Mouse (Mus musculus) limb, embryonic 15.5 days (tissue): ENCODE data around the gene Abcb9. TPM values are rescaled to one million over a fixed set of nuclear protein-coding genes. Genes with fewer than 3 reads are reported as not detected.
A peak's percentile ranks its signal among the peaks of the same experiment; 100 is the strongest.

Source experiments
- ATAC-seq: fragments of 200-750 bp; cut with Nextera tagmentation; 2 replicates; pipeline ENCODE4 v1.8.0; 2017; ENCODE audit warnings: low read depth, moderate TSS enrichment; ENCODE audit not compliant: insufficient number of reproducible peaks, low FRiP score, low TSS enrichment
- H3K27ac ChIP-seq: fragments of 300-500 bp; sonication (generic); 2 replicates; pipeline ENCODE4 v1.5.1; 2015; ENCODE audit warnings: moderate library complexity, mild to moderate bottlenecking, inconsistent platforms
- H3K27me3 ChIP-seq: fragments of 300-500 bp; sonication (generic); 2 replicates; pipeline ENCODE4 v1.6.1; 2015; ENCODE audit warnings: inconsistent platforms
- H3K36me3 ChIP-seq: fragments of 300-500 bp; sonication (generic); 2 replicates; pipeline ENCODE4 v1.6.1; 2015; ENCODE audit warnings: inconsistent platforms
- H3K4me1 ChIP-seq: fragments of 300-500 bp; sonication (generic); 2 replicates; pipeline ENCODE4 v1.6.1; 2015; ENCODE audit warnings: inconsistent platforms
- H3K4me2 ChIP-seq: fragments of 300-500 bp; sonication (generic); 2 replicates; pipeline ENCODE4 v1.6.1; 2015; ENCODE audit warnings: mild to moderate bottlenecking, inconsistent platforms
- H3K4me3 ChIP-seq: fragments of 300-500 bp; sonication (generic); 2 replicates; pipeline ENCODE4 v1.5.1; 2015; ENCODE audit warnings: mild to moderate bottlenecking, inconsistent platforms
- H3K9ac ChIP-seq: fragments of 300-500 bp; sonication (generic); 2 replicates; pipeline ENCODE4 v1.6.1; 2015; ENCODE audit warnings: inconsistent platforms
- H3K9me3 ChIP-seq: fragments of 300-500 bp; sonication (generic); 2 replicates; pipeline ENCODE4 v1.6.1; 2016; ENCODE audit warnings: inconsistent platforms
- WGBS: fragments of 180-500 bp; shearing (Covaris S2); methylation state at CpG from one replicate; pipeline ENCODE4 v1.1.7; 2015; 5-methylcytosine and 5-hydroxymethylcytosine counted together
- polyA plus RNA-seq: library from polyadenylated mRNA; unstranded; fragments of >200 nt; fragmentation: Nextera tagmentation; extraction: Ambion mirVana; gene quantifications from 2 replicates; pipeline ENCODE4 v1.2.1, GENCODE M21; 2015

Abcb9 gene
- polyA plus RNA-seq, 1 experiment from 2014 or later = 3.1 TPM

GRCm38 (mm10) chr5:124036341-124036740 is 59.3 kb downstream of the Abcb9 start:
- Histone ChIP-seq H3K27me3 (no peaks in the 10 kb centered on the region), H3K9me3 (no peaks in the 10 kb centered on the region), H3K27ac (no peak overlapping the region), H3K9ac (no peak overlapping the region), H3K4me3 (no peak overlapping the region), H3K36me3 (no peaks in the 10 kb centered on the region), H3K4me2 (no peak overlapping the region), H3K4me1 (0 out of 2 replicates have a peak, but pooled peaks cover 4% of the 10 kb centered on the region)
- ATAC-seq = no peak
- 49% methylated on average over 6 of the region's 6 CpGs for WGBS

- peaks cover 8% of the 10 kb centered on the region; the same call in 1 of the 2 replicates for H3K4me1 ChIP-seq
- no peaks in the 10 kb centered on the region for H3K36me3 ChIP-seq
- no peak overlapping the region for H3K27ac ChIP-seq
- 67% methylated on average over 8 of the region's 8 CpGs for WGBS
- no peak overlapping the region for H3K4me3 ChIP-seq
- no peak overlapping the region for H3K9ac ChIP-seq
- H3K4me2 ChIP-seq = no peak overlapping the region
- no peaks in the 10 kb centered on the region for H3K27me3 ChIP-seq
- no peaks in the 10 kb centered on the region for H3K9me3 ChIP-seq
- no peak for ATAC-seq
Measured at GRCm38 (mm10) chr5:124035806-124036205, 59.8 kb downstream of the Abcb9 start.

DNA sequence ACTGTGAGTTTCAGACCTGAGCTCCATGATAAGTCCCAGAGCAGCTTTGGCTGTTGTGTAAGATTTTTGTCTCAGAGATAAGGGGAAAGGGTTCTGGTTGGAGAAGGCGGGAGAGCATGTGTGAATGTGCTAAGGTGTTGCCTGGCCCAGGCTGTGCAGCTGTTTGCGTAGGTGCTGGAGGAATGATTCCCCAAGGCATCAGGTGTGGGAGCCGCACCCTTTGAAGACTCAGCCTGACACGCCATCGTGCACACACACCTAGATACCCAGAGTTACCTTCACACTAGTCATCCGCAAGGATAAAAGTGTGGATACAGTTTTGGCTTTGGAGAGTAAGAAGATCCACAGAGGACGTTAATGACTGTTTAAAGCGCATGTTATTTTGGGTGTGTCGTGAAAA is 60.2 kb downstream of the Abcb9 start:
- Histone ChIP-seq H3K4me2 (no peak overlapping the region), H3K4me1 (peaks cover 12% of the 10 kb centered on the region), H3K27me3 (no peaks in the 10 kb centered on the region), H3K4me3 (no peak overlapping the region), H3K36me3 (no peaks in the 10 kb centered on the region), H3K9ac (no peak overlapping the region), H3K9me3 (no peaks in the 10 kb centered on the region), H3K27ac (no peak overlapping the region)
- no peak for ATAC-seq
- WGBS = 67% methylated on average over 9 of the region's 9 CpGs

GRCm38 (mm10) chr5:124034471-124034870 is 61.1 kb downstream of the Abcb9 start:
- H3K27ac ChIP-seq = no peak overlapping the region
- no peaks in the 10 kb centered on the region for H3K27me3 ChIP-seq
- H3K4me3 ChIP-seq = no peak overlapping the region
- H3K9ac ChIP-seq = no peak overlapping the region
- H3K4me2 ChIP-seq = no peak overlapping the region
- no peaks in the 10 kb centered on the region for H3K36me3 ChIP-seq
- peaks cover 22% of the 10 kb centered on the region for H3K4me1 ChIP-seq
- ATAC-seq = no peak
- WGBS = 69% methylated on average over 11 of the region's 11 CpGs
- H3K9me3 ChIP-seq = no peaks in the 10 kb centered on the region

DNA sequence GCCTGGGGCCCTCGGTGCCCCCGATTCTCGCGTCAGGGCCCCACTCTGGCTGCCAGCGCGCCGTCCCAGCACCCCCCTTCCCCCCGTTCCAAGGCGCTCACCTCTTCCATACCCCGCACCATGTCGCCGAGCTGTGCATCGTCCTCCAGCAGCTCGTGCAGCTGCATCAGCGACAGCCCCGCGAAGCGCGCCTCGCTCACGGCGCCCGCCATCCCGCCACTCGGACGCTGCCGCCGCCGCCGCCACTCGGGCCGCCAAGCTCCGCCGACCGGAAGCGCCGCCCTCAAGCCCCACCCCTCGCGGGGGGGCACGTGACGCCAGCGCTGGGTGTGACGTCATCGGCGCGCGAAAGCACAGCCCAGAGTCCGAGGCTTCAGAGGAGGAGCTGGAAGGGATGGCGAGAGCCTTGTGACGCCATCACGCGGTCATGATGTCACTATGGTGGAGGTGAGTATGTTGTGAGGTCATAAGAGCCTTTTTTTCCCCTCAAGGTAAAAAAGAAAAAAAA is 63.5 kb downstream of the Abcb9 start, which contains the start of gene Vps37b:
Gene Vps37b, minus strand, starts transcription at position 270 of the 508 bp plus-strand sequence.
- peak within 1 kb of the TSS; percentile 95 for H3K27ac ChIP-seq
- peak within 1 kb of the TSS; percentile 91 for H3K9ac ChIP-seq
- H3K4me1 ChIP-seq = peaks cover 37% of the 10 kb centered on the region
- no peaks in the 10 kb centered on the region for H3K27me3 ChIP-seq
- no peaks in the 10 kb centered on the region for H3K9me3 ChIP-seq
- under 1% methylated on average over 52 of the region's 52 CpGs for WGBS
- H3K4me2 ChIP-seq = peak within 1 kb of the TSS; percentile 75
- peak within 1 kb of the TSS; percentile 83 for H3K4me3 ChIP-seq
- H3K36me3 ChIP-seq = no peaks in the 10 kb centered on the region
- peak; percentile 77 for ATAC-seq

DNA sequence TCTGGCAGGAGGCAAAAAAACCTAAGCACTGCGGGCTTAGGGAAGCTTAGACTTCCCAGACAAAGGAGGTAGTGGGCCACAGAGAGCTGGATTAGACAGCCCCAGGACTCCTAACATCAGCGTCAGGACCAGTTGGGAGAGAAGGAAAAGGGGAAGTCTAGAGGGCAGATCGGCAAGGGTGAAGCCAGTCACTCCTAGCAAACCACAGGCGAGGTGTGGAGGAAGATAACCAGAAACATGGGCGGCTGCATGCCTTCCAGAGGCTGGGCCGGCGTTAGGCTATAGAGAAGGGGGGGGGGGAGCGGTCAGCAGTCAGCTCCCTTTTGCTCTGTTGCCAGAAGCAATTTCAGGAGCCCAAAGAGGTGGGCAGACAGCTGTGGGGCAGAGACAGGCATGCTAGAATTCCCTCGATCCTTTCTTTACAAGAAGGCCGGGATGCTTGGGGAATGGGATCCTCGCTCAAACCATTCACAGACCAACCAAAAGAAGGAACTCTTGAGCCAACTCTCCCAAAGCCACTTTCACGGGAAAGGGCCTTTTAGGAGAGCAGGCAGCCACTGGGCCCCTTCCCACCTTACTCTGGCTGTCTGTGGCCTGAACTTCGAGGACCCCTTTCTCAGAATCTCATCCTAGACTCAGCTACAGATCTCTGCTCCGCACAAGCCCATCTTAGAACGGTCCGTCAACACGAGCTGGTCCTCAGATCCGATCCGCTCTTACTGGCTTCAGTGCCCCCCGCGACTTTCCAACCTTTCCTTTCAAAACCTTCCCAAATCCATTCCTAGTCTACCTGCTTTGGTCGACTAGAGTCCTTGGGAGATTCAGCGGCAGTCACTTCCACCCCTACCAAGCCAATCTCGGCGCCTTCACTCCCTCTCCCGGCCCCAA is 64.3 kb downstream of the Abcb9 start:
- Histone ChIP-seq H3K27me3 (no peaks in the 10 kb centered on the region), H3K9me3 (no peaks in the 10 kb centered on the region), H3K4me2 (peak overlapping the region; percentile 75), H3K36me3 (no peaks in the 10 kb centered on the region), H3K9ac (peak overlapping the region; percentile 91), H3K4me1 (peaks cover 42% of the 10 kb centered on the region), H3K27ac (peak overlapping the region; percentile 95), H3K4me3 (peak overlapping the region; percentile 83)
- WGBS = 1% methylated on average over 25 of the region's 26 CpGs
- no peak for ATAC-seq

- Histone ChIP-seq H3K27ac (peak overlapping the region; percentile 95), H3K9ac (peak overlapping the region; percentile 91), H3K36me3 (no peaks in the 10 kb centered on the region), H3K4me3 (peak overlapping the region; percentile 83), H3K4me1 (peaks cover 48% of the 10 kb centered on the region), H3K27me3 (no peaks in the 10 kb centered on the region), H3K4me2 (peak overlapping the region; percentile 75), H3K9me3 (no peaks in the 10 kb centered on the region)
- whole genome bisulfite sequencing = 36% methylated on average over 12 of the region's 12 CpGs
- no peak for ATAC-seq
Measured at GRCm38 (mm10) chr5:124030386-124031067, 65.1 kb downstream of the Abcb9 start.

- WGBS = 77% methylated on average over 19 of the region's 19 CpGs
- H3K27ac ChIP-seq = no peak overlapping the region
- H3K27me3 ChIP-seq = no peaks in the 10 kb centered on the region
- peaks cover 56% of the 10 kb centered on the region for H3K4me1 ChIP-seq
- no peak overlapping the region for H3K9ac ChIP-seq
- no peak for ATAC-seq
- H3K4me2 ChIP-seq = no peak overlapping the region
- no peaks in the 10 kb centered on the region for H3K9me3 ChIP-seq
- 0 out of 2 replicates have a peak overlapping the region, but pooled peaks have one; percentile 83 for H3K4me3 ChIP-seq
- H3K36me3 ChIP-seq = no peaks in the 10 kb centered on the region
Measured at GRCm38 (mm10) chr5:124029220-124030035, 66.2 kb downstream of the Abcb9 start.

- H3K9me3 ChIP-seq = no peaks in the 10 kb centered on the region
- no peak for ATAC-seq
- peak overlapping the region; percentile 17; the same call in 1 of the 2 replicates for H3K27ac ChIP-seq
- no peaks in the 10 kb centered on the region for H3K27me3 ChIP-seq
- H3K4me3 ChIP-seq = no peak overlapping the region
- no peak overlapping the region for H3K4me2 ChIP-seq
- 51% methylated on average over 7 of the region's 7 CpGs for WGBS
- no peaks in the 10 kb centered on the region for H3K36me3 ChIP-seq
- 0 out of 2 replicates have a peak overlapping the region, but pooled peaks have one; percentile 10 for H3K9ac ChIP-seq
- H3K4me1 ChIP-seq = peaks cover 61% of the 10 kb centered on the region
Measured at GRCm38 (mm10) chr5:124028680-124029079, 66.9 kb downstream of the Abcb9 start.

DNA sequence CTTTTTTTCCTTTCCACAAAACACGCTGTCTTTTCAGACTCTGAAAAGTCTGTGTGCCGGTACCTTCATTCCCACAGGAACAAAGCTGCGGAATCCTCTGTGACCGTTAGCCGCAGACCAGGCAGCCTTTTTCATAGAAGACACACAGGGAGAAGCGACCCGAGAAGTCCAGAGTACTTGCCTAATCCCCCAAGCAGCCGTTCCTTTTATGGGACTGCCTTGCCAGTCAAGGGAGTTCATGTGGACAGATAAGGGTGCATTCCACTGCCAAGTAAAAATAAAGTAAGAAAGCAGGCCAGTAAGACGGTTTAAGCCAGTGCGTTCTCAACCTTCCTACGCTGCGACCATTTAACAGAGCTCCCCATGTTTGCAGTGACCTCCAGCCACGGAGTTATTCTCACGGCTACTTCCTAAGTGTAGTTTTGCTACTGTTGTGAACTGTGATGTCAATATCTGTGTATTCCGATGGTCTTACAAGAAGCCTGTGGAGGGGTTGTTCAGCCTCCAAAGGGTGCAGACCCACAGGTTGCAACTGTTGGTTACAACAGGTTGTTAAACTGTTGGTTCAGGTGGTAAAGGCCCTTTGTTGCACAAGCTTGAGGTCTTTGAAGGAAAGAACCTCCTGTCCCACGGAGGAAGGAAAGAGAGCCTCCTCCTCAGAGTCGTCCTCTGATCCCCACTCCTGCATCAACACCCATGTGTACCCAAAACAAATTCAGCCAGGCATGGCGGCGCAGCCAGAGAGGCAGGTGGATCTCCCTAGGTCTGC is 67.7 kb downstream of the Abcb9 start:
- Histone ChIP-seq H3K4me3 (no peak overlapping the region), H3K27ac (peak overlapping the region; percentile 17; the same call in 1 of the 2 replicates), H3K27me3 (no peaks in the 10 kb centered on the region), H3K9me3 (no peaks in the 10 kb centered on the region), H3K4me1 (peaks cover 66% of the 10 kb centered on the region), H3K9ac (0 out of 2 replicates have a peak overlapping the region, but pooled peaks have one; percentile 10), H3K4me2 (no peak overlapping the region), H3K36me3 (no peaks in the 10 kb centered on the region)
- 71% methylated on average over 19 of the region's 19 CpGs for WGBS
- ATAC-seq = no peak
